Mouse (Mus musculus): Measurements from ENCODE around the gene Hoxc9.

DNA sequence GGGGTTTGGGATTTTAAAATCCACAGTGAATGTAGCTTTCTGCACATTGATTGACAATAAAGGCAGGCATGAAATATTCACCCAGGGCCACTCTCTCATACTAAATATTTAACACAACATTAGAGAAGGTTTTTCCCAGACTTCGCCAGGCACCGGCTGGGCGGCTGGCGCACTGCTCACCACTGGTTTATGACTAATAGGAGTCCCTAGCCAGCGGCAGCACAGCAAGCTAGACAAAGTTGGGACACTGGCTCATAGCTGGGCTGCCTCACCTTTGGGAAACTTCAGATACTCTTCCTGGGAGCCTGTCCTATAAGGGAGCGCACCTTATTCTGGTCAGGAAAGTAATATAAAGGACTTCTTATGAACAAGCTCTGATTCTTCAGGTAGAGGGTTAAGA is 22.7 kb upstream of the Hoxc9 start:
- TF ChIP-seq CTCF (IDR thresholded peaks at IDR 0.05; ENCODE audit: control insufficient read depth, insufficient read depth, insufficient replicate concordance, low read depth, low read length), result no peak
- TF ChIP-seq POLR2A (IDR thresholded peaks at IDR 0.05; ENCODE audit: control insufficient read depth, low read depth, low read length), result no peak

Measured in testis, adult 2 months (tissue).